Mouse (Mus musculus) ES-E14 (cell line): Measurements from ENCODE around the gene Trappc3. TPM values are rescaled to one million over a fixed set of nuclear protein-coding genes. Genes with fewer than 3 reads are reported as not detected.

Experiments used
- DNase-seq: peaks from one replicate; pipeline ENCODE4 v3.0.0-alpha.2; 2013; ENCODE audit warnings: low read depth, low spot score
- H3K27ac ChIP-seq: 2 replicates; pipeline ENCODE4 v1.5.1; 2012; ENCODE audit warnings: low read depth, mild to moderate bottlenecking, low read length, moderate library complexity, mixed read lengths; ENCODE audit not compliant: poor library complexity, insufficient read depth, severe bottlenecking
- H3K36me3 ChIP-seq: 2 replicates; pipeline ENCODE4 v1.6.1; 2012; ENCODE audit warnings: mild to moderate bottlenecking, low read length, moderate library complexity, mixed read lengths; ENCODE audit not compliant: control insufficient read depth, poor library complexity, insufficient read depth, severe bottlenecking
- H3K4me1 ChIP-seq, 2 experiments: fragments of 150-350 bp in 1 of 2; sonication (generic) in 1 of 2; 2 replicates each; pipeline ENCODE4 v1.6.1; 2012; ENCODE audit warnings: low read length in 2 of 2, mild to moderate bottlenecking in 1 of 2, mixed read lengths in 1 of 2; ENCODE audit not compliant: control insufficient read depth in 2 of 2, insufficient read depth in 2 of 2, poor library complexity in 1 of 2
- H3K4me3 ChIP-seq, 2 experiments: fragments of 150-350 bp in 1 of 2; sonication (generic) in 1 of 2; 2 replicates each; pipeline ENCODE4 v1.5.1; 2012; ENCODE audit warnings: low read length in 2 of 2, low read depth in 1 of 2, mild to moderate bottlenecking in 1 of 2, mixed read lengths in 1 of 2; ENCODE audit not compliant: insufficient read depth in 1 of 2, poor library complexity in 1 of 2, severe bottlenecking in 1 of 2
- H3K9ac ChIP-seq: 2 replicates; pipeline ENCODE4 v1.6.1; 2012; ENCODE audit warnings: low read depth, mild to moderate bottlenecking, low read length, mixed read lengths; ENCODE audit not compliant: poor library complexity, insufficient read depth, severe bottlenecking
- H3K9me3 ChIP-seq: fragments of 150-350 bp; sonication (generic); 2 replicates; pipeline ENCODE4 v1.6.1; 2012; ENCODE audit warnings: low read depth, mild to moderate bottlenecking, low read length; ENCODE audit not compliant: control insufficient read depth, insufficient read depth
- CHD2 ChIP-seq: IDR thresholded peaks from 2 replicates; pipeline ENCODE4 v1.6.1; 2014; ENCODE audit warnings: mild to moderate bottlenecking, low read depth, low read length, inconsistent platforms
- HCFC1 ChIP-seq: IDR thresholded peaks from 2 replicates; pipeline ENCODE4 v1.6.1; 2012; ENCODE audit warnings: low read length, inconsistent platforms, borderline replicate concordance; ENCODE audit not compliant: insufficient read depth
- MAFK ChIP-seq: IDR thresholded peaks from 2 replicates; pipeline ENCODE4 v1.6.1; 2014; ENCODE audit warnings: mild to moderate bottlenecking, low read depth, low read length, inconsistent platforms; ENCODE audit not compliant: insufficient read depth
- ZC3H11A ChIP-seq: IDR thresholded peaks from 2 replicates; pipeline ENCODE4 v1.6.1; 2012; ENCODE audit warnings: low read depth, mild to moderate bottlenecking, inconsistent platforms, low read length, borderline replicate concordance
- ZNF384 ChIP-seq: IDR thresholded peaks from 2 replicates; pipeline ENCODE4 v1.6.1; 2012; ENCODE audit warnings: low read depth, low read length, inconsistent platforms
- in situ Hi-C, 2 experiments: fragments of 600-800 bp; cut with MboI; formaldehyde crosslinking; loops; one replicate each; pipeline ENCODE4 v1.15.1; 2025; ENCODE audit warnings: low sequenced_read_pairs in 2 of 2, inconsistent platforms in 1 of 2; ENCODE audit not compliant: unreplicated experiment in 2 of 2
- total RNA-seq: library from RNA; depleted of rRNA; stranded (reverse); fragments of 300-350 nt; gene quantifications from 2 replicates; pipeline ENCODE4 v1.2.3, GENCODE M21; 2012

The Trappc3 gene
- total RNA-seq, 1 experiment: 54.8 TPM

- in situ Hi-C loops: loop anchor here in 1 of 2 experiments (10.0 kb wide), 1 partner anchor 75 kb away; no protein-coding TSS in a partner anchor
- DNase-seq: no peak
Observed at GRCm38 (mm10) chr4:126229900-126230299, 32.2 kb upstream of the Trappc3 start.

GRCm38 (mm10) chr4:126233676-126234308 is 28.3 kb upstream of the Trappc3 start:
- no peak for DNase-seq
- Histone ChIP-seq H3K4me3 (peak overlapping the region; percentile 59 to 80), H3K27ac (no peak overlapping the region), H3K36me3 (peaks cover 36% of the 10 kb centered on the region), H3K9ac (peak overlapping the region; percentile 60), H3K4me1 (peaks cover 0 to 26% of the 10 kb centered on the region in 2 experiments; a peak in 3 of 4 replicates), H3K9me3 (no peaks in the 10 kb centered on the region)
- TF ChIP-seq ZC3H11A: no peak
- TF ChIP-seq MAFK: no peak
- TF ChIP-seq HCFC1: no peak
- TF ChIP-seq ZNF384: no peak
- in situ Hi-C loops: no loop called here

More at GRCm38 (mm10) chr4:126229900-126230299, 32.2 kb upstream of the Trappc3 start:
- Histone ChIP-seq H3K9ac (no peak overlapping the region), H3K27ac (no peak overlapping the region), H3K36me3 (peaks cover 26% of the 10 kb centered on the region), H3K9me3 (no peaks in the 10 kb centered on the region), H3K4me3 (no peak overlapping the region), H3K4me1 (peaks cover 0 to 19% of the 10 kb centered on the region in 2 experiments; a peak in 3 of 4 replicates)
- no peak for TF ChIP-seq ZC3H11A
- no peak for TF ChIP-seq ZNF384
- TF ChIP-seq HCFC1: no peak
- TF ChIP-seq CHD2: no peak
- no peak for TF ChIP-seq MAFK

- peak overlapping the region; percentile 59 to 80 for H3K4me3 ChIP-seq
- no peaks in the 10 kb centered on the region for H3K9me3 ChIP-seq
- peaks cover 40% of the 10 kb centered on the region for H3K36me3 ChIP-seq
- H3K9ac ChIP-seq: peak overlapping the region; percentile 60
- in situ Hi-C loops: no loop called here
- no peak overlapping the region for H3K27ac ChIP-seq
- no peak for DNase-seq
- H3K4me1 ChIP-seq: peaks cover 0 to 26% of the 10 kb centered on the region in 2 experiments; a peak in 3 of 4 replicates
- TF ChIP-seq ZNF384 (no peak), CHD2 (no peak), ZC3H11A (no peak), HCFC1 (no peak), MAFK (no peak)
Observed at GRCm38 (mm10) chr4:126234496-126235175, 27.5 kb upstream of the Trappc3 start.

GRCm38 (mm10) chr4:126235191-126235590 is 26.9 kb upstream of the Trappc3 start:
- no peak overlapping the region for H3K9ac ChIP-seq
- peaks cover 0 to 22% of the 10 kb centered on the region in 2 experiments; a peak in 3 of 4 replicates for H3K4me1 ChIP-seq
- H3K36me3 ChIP-seq: peaks cover 44% of the 10 kb centered on the region

More at GRCm38 (mm10) chr4:126235191-126235590, 26.9 kb upstream of the Trappc3 start:
- in situ Hi-C loops: no loop called here
- Histone ChIP-seq H3K4me3 (no peak overlapping the region), H3K27ac (no peak overlapping the region), H3K9me3 (no peaks in the 10 kb centered on the region)
- no peak for DNase-seq
- no peak for TF ChIP-seq HCFC1
- TF ChIP-seq MAFK: no peak
- no peak for TF ChIP-seq CHD2
- TF ChIP-seq ZNF384: no peak
- no peak for TF ChIP-seq ZC3H11A
